In genomic region chr15:88851076-88851475, GRCm38 (mm10) we compare ENCODE assay signal across 7 mouse cellular contexts. TPM values are rescaled to one million over a fixed set of nuclear protein-coding genes. Genes with fewer than 3 reads are reported as not detected.
DNase-seq lines count a peak whose midpoint lies in the region; ATAC-seq lines count a peak whose summit lies in the region.

No protein-coding gene starts in this region.

- H3K4me3 ChIP-seq in heart, embryonic 16.5 days (ENCODE audit: low read length): no peak overlapping the region
- no peak overlapping the region for H3K4me3 ChIP-seq in embryonic facial prominence, embryonic 14.5 days (ENCODE audit: low read depth, low read length)

- H3K4me1 ChIP-seq in heart, embryonic 16.5 days (ENCODE audit: control insufficient read depth, insufficient read depth, low read length): peaks cover 40% of the 10 kb centered on the region
- peaks cover 29% of the 10 kb centered on the region for H3K4me1 ChIP-seq in embryonic facial prominence, embryonic 14.5 days (ENCODE audit: control insufficient read depth, insufficient read depth, low read length)

- no peaks in the 10 kb centered on the region for H3K27me3 ChIP-seq in heart, embryonic 16.5 days (ENCODE audit: control insufficient read depth, insufficient read depth, low read length)
- H3K27me3 ChIP-seq in embryonic facial prominence, embryonic 14.5 days (replicated peaks; ENCODE audit: control insufficient read depth, insufficient read depth, low read length): no peaks in the 10 kb centered on the region

- no peak for DNase-seq in heart, postnatal 4 days
- peak; percentile 41 for DNase-seq in Muller cell, postnatal 12 days (ENCODE audit: inconsistent ontology term)
- no peak for DNase-seq in embryonic facial prominence, embryonic 14.5 days (ENCODE audit: low spot score)
- DNase-seq in kidney, postnatal 14 days: peak; percentile 81
- no peak for DNase-seq in MN1 (ENCODE audit: low spot score)
- DNase-seq in layer of hippocampus, adult 9-11 months: no peak

- peak overlapping the region; percentile 89 for H3K27ac ChIP-seq in heart, embryonic 16.5 days (ENCODE audit: low read length)
- H3K27ac ChIP-seq in embryonic facial prominence, embryonic 14.5 days (replicated peaks; ENCODE audit: low read depth, low read length): no peak overlapping the region

- 52% methylated on average over 3 of the region's 3 CpGs for WGBS in heart, embryonic 16.5 days
- WGBS in embryonic facial prominence, embryonic 14.5 days: 22% methylated on average over 3 of the region's 3 CpGs

- no peaks in the 10 kb centered on the region for H3K9me3 ChIP-seq in heart, embryonic 16.5 days (replicated peaks; ENCODE audit: control insufficient read depth, low read length)
- H3K9me3 ChIP-seq in embryonic facial prominence, embryonic 14.5 days (ENCODE audit: control insufficient read depth, low read length): no peaks in the 10 kb centered on the region

- no peak overlapping the region for H3K4me2 ChIP-seq in heart, embryonic 16.5 days (ENCODE audit: low read depth, low read length)
- H3K4me2 ChIP-seq in embryonic facial prominence, embryonic 14.5 days (ENCODE audit: low read depth, low read length): no peak overlapping the region

- no peak overlapping the region; the same call in 1 of the 2 replicates for H3K9ac ChIP-seq in heart, embryonic 16.5 days (ENCODE audit: low read length)
- H3K9ac ChIP-seq in embryonic facial prominence, embryonic 14.5 days (ENCODE audit: low read depth, low read length): no peak overlapping the region

- H3K36me3 ChIP-seq in heart, embryonic 16.5 days (ENCODE audit: control insufficient read depth, insufficient read depth): no peaks in the 10 kb centered on the region
- H3K36me3 ChIP-seq in embryonic facial prominence, embryonic 14.5 days (ENCODE audit: control insufficient read depth, insufficient read depth, low read length): no peaks in the 10 kb centered on the region

- ATAC-seq in heart, embryonic 16.5 days (replicated peaks; ENCODE audit: extremely low read depth, insufficient read depth, low FRiP score): no peak
- ATAC-seq in embryonic facial prominence, embryonic 14.5 days (ENCODE audit: low read depth): peak; percentile 23

RNA-seq across cellular contexts. Expression of gene Pim3, which starts 10.9 kb away (rescaled TPM):
- polyA plus RNA-seq in heart, embryonic 16.5 days (2015; fragmentation: Nextera tagmentation; extraction: Ambion mirVana): 69.8 and 70.4 TPM in 2 replicates
- 10 to 100 TPM; 36.8 to 40.2 TPM for total RNA-seq in heart, postnatal 4 days (2021)
- 38.6 and 45.1 TPM in 2 replicates for polyA plus RNA-seq in embryonic facial prominence, embryonic 14.5 days (2014; fragmentation: Nextera tagmentation; extraction: Ambion mirVana)

RNA-seq across cellular contexts. Expression of gene Creld2, which starts 31.6 kb away (rescaled TPM):
- 57.1 and 61.9 TPM in 2 replicates for polyA plus RNA-seq in heart, embryonic 16.5 days (2015; fragmentation: Nextera tagmentation; extraction: Ambion mirVana)
- 10 to 100 TPM; 20.2 to 25.7 TPM for total RNA-seq in heart, postnatal 4 days (2021)
- 76.1 and 84.5 TPM in 2 replicates for polyA plus RNA-seq in embryonic facial prominence, embryonic 14.5 days (2014; fragmentation: Nextera tagmentation; extraction: Ambion mirVana)

RNA-seq across cellular contexts. Expression of gene Alg12, which starts 32.0 kb away (rescaled TPM):
- 10.1 and 11.1 TPM in 2 replicates for polyA plus RNA-seq in heart, embryonic 16.5 days (2015; fragmentation: Nextera tagmentation; extraction: Ambion mirVana)
- 1 to 10 TPM; 6.6 to 9.0 TPM for total RNA-seq in heart, postnatal 4 days (2021)
- 11.8 and 12.2 TPM in 2 replicates for polyA plus RNA-seq in embryonic facial prominence, embryonic 14.5 days (2014; fragmentation: Nextera tagmentation; extraction: Ambion mirVana)

Comparison
In these comparisons a context has a peak if more than half of its experiments do, and no peak if none do; other contexts are left out.
1. DNase-seq: peak in Muller cell, postnatal 12 days (single experiment) and kidney, postnatal 14 days (single experiment); none in heart, postnatal 4 days (single experiment), embryonic facial prominence, embryonic 14.5 days (single experiment), MN1 (single experiment) and layer of hippocampus, adult 9-11 months (single experiment).